Mouse (Mus musculus) kidney, postnatal 36 days (tissue): ENCODE measurements around the gene Scml4.

ENCODE experiments used
- DNase-seq, 2 experiments: peaks; one replicate each; pipeline ENCODE4 v3.0.0; 2021 to 2022; ENCODE audit warnings: mixed read lengths in 2 of 2

Scml4 gene

DNA sequence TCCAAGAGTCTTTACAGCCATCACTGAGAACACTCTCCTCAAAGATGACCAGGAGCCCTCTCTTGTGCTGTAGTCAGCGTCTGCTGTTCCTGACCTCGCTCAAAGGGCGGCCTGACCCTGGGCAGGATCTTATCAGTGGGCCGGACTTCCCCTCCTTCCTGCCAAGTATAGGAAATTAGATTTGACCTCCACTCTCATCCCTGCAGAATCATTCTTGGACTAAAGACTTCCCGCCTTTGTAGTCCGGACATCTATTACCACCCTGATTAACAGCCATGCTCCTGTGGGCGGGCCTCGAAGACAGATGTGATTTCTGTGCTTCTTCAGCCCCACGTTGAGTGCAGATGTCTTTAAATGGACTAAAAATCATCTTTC, 91.9 kb downstream of the Scml4 start:
- DNase-seq, result peak; percentile 55 to 67

GRCm38 (mm10) chr10:42953601-42954000, 93.4 kb downstream of the Scml4 start:
- no peak for DNase-seq

DNA sequence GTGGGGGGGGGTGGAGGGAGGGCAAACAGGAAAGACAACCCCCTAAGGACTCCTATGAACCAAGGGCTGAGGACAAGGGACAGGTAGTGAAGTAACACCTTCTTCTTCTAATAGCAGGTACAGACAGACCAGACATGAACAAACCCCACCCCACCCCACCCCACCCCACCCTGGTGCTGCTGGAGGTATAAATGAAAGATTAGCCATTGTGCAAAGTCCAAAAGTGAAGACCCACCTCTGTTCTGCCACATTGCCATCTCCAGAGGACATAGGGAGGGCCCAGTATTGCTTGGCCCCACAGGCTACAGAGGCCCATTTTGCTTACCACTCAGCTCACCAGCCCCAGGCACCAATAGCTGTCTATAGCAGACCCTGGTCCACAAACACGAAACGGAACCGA, 95.0 kb downstream of the Scml4 start:
- no peak for DNase-seq

DNA sequence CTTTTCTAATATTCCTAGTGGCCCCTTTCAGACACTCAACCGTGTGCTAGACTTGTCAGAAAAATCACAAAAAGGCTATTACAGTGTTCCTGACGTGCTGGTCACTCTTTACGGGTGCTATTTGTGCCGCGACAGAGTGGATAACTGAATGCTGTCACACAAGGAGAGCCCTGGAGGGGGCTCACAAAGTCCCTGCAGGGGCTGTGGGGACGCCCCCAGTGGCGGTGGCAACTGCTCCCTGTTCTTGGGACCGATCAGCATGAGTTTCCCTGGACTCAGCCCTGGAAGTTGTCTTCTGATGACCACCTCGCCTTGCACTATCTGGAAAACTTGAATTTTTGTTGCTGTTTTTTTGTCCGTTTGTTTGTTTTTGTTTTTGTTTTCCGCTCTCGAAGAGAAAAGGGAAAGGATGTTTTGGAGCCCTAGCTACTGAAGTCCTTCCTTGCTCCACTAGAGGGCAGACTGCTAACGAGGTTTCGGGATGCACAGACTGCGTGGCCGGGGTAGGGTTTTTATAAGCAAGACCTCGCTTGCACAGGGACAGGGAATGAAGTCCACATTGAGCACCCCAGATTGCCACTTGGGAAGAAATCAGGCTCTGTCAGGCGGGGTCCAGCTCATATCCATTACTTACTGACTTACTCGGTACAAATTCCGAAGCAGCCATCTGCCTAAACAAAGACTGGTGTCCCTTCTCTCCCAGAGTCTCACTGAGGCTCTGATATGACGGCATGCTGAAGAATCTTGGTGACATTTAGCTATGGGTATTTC, 97.9 kb downstream of the Scml4 start:
- DNase-seq, result peak; percentile 69 to 81

GRCm38 (mm10) chr10:42958686-42959085, 98.5 kb downstream of the Scml4 start:
- no peak for DNase-seq

DNA sequence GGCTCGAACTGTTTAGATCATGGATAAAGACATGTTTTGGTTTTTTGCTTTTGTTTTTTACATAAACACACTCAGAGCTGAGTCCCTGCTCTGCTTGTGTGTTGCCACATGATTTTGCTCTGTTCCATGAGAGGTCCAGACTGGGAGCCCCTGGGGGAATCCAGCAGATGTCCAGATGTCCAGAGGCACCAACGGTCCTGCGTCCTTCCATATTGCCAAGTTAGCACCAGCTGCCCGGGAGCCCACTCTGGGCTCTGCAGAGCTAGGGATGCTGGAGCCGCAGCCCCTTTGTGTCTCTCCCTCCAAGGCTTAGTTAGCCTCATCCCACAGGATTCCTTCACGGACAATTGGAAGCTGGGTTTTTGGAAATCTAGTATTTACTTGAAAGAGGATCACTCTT, 101.6 kb downstream of the Scml4 start:
- DNase-seq, result no peak

GRCm38 (mm10) chr10:42962181-42962601, 102.0 kb downstream of the Scml4 start:
- DNase-seq, result no peak

- DNase-seq, result peak; percentile 24 to 30
These were observed 102.5 kb downstream of the Scml4 start for GRCm38 (mm10) chr10:42962655-42963054.

DNA sequence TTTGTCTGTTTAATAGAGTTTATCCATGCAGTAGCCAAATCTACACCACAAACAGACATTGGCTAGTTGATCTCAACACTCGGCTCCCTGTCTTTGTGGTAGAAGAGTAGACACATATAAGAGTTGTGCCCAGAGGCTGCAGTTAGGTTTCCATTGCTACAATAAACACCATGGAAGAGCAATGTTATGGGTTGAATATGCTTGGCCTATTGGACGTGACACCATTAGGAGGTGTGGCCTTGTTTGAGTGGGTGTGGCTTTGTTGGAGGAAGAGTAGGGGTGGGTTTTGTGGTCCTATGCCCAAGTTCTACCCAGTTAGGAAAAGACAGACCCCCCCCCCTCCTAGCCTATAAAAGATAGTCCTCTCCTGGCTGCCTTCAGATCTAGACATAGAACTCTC, 102.9 kb downstream of the Scml4 start:
- DNase-seq, result no peak

- DNase-seq, result no peak
These were observed 108.2 kb downstream of the Scml4 start for GRCm38 (mm10) chr10:42968332-42968731.

- DNase-seq, result peak; percentile 74 to 87
These were observed 112.5 kb downstream of the Scml4 start for GRCm38 (mm10) chr10:42972504-42973172.

DNA sequence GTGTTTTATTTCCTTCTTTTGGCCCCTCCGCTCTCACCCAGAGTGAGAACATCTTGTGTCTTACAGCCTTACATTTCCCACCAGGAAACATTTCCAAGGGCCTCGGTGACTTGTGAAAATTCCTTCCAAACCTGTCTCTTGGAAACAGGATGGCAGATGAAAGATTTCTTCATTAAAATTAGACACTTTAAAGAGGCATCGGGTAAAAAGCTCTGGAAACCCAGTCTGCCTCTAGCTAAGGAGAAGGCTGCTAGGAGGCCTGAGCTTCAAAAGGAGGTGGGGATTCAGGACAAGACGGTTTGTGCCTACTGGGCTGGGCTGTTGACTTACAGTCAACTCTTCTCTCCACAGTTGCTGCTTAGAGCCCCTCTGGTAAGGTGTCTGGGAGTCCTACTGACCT, 113.4 kb downstream of the Scml4 start:
- no peak for DNase-seq

GRCm38 (mm10) chr10:42976577-42976976, 116.4 kb downstream of the Scml4 start:
- DNase-seq, result no peak

DNA sequence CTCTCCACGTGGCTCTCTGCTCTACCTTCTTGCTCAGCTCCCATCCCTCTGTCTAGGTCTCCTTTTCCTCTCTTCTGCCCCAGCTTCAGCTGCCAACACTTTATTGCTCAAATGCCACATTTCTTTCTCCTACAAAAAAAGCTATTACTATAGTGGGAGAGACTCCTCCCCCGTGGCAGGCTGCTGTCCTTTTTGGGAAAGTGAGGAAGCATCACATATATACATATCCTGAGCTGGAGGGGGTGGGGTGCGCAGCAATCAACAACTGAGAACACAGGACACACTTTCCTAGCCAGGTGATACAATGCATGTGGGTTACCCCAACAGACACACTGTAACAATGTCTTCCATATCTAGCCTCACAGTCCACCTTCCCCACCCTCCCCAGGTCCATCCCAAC, 118.2 kb downstream of the Scml4 start:
- DNase-seq, result no peak

- no peak for DNase-seq
These were observed 121.0 kb downstream of the Scml4 start for GRCm38 (mm10) chr10:42980999-42981757.

DNA sequence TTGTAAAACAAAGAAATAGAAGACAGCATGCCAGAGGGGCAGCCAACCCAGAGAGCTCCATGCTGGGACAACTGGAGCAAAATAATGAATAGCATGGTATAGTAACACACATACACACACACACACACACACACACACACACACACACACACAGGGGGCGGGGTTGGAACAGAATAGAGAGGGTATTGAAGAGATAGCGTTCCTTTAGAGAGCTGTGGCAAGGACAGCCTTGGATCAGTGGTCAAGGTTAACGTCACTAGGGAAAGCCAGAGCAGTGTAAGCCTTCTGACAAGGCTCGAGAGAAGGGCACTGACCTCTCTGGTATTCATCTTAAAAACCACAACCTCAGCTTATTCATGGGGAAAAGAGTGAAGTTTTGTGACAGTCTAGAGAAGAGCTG, 124.7 kb downstream of the Scml4 start:
- DNase-seq, result no peak

- peak; percentile 64 to 74 for DNase-seq
These were observed 127.5 kb downstream of the Scml4 start for GRCm38 (mm10) chr10:42987594-42988052.

- DNase-seq, result no peak
These were observed 128.5 kb downstream of the Scml4 start for GRCm38 (mm10) chr10:42988627-42989026.

GRCm38 (mm10) chr10:42989910-42990309, 129.7 kb downstream of the Scml4 start:
- peak; percentile 43 to 79 for DNase-seq

- DNase-seq, result no peak
These were observed 130.8 kb downstream of the Scml4 start for GRCm38 (mm10) chr10:42991018-42991417.

GRCm38 (mm10) chr10:42994331-42994782, 134.2 kb downstream of the Scml4 start:
- DNase-seq, result peak; percentile 61 to 64

DNA sequence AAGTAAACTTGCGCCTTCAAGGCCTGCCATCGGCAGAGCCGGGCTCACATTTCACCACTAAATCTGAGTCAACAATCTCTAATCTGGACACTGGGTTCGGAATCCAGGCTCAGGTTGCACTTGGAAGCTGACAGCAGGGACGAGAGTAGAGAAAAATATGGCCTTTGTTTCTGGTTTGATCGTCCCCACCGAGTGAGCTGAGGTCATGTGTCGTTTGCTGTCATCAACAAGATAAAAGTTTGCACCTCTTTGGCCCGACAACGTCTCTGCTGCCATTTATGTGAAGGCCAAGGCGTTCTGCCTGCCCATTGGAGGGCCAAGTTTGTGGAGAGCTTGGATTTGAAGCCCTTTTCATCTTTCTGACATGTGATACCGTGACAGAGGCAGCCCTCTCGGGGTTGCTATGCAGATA, 135.3 kb downstream of the Scml4 start:
- DNase-seq, result no peak

- DNase-seq, result no peak
These were observed 137.1 kb downstream of the Scml4 start for GRCm38 (mm10) chr10:42997278-42997677.
